Mouse (Mus musculus) layer of hippocampus, adult 9-11 months (tissue): Measurements from ENCODE around the gene Tshz2.
"Not testable (repeated sequence)": the region's sequence is repeated elsewhere in the genome, so short reads cannot be mapped to it uniquely, and the experiment has no call there.

ENCODE experiments used
- DNase-seq: peaks from one replicate; pipeline ENCODE4 v3.0.0; 2022

Tshz2 gene

GRCm38 (mm10) chr2:169632338-169633151, at the start of gene Tshz2:
TSS of gene Tshz2 (plus strand) at chr2:169633013.
- DNase-seq, result peak; percentile 13

- DNase-seq, result no peak
These were observed 49.3 kb upstream of the Tshz2 start for GRCm38 (mm10) chr2:169583476-169583875.

GRCm38 (mm10) chr2:169584745-169585456, 47.9 kb upstream of the Tshz2 start:
- DNase-seq, result no peak

GRCm38 (mm10) chr2:169585631-169586285, 47.1 kb upstream of the Tshz2 start:
- DNase-seq, result no peak

- no peak for DNase-seq
These were observed 46.1 kb upstream of the Tshz2 start for GRCm38 (mm10) chr2:169586688-169587087.

GRCm38 (mm10) chr2:169587645-169588044, 45.2 kb upstream of the Tshz2 start, which contains the start of gene Gm11011:
TSS of gene Gm11011 (minus strand) at chr2:169587745.
- not testable (repeated sequence) for DNase-seq

- no peak for DNase-seq
These were observed 43.1 kb upstream of the Tshz2 start for GRCm38 (mm10) chr2:169589697-169590096.

- DNase-seq, result no peak
These were observed 42.4 kb upstream of the Tshz2 start for GRCm38 (mm10) chr2:169590412-169590811.

- no peak for DNase-seq
These were observed 39.1 kb upstream of the Tshz2 start for GRCm38 (mm10) chr2:169593742-169594141.

GRCm38 (mm10) chr2:169597357-169597756, 35.5 kb upstream of the Tshz2 start:
- DNase-seq, result no peak

GRCm38 (mm10) chr2:169597971-169598370, 34.8 kb upstream of the Tshz2 start:
- DNase-seq, result no peak

GRCm38 (mm10) chr2:169599591-169599990, 33.2 kb upstream of the Tshz2 start:
- DNase-seq, result peak; percentile 14

GRCm38 (mm10) chr2:169600163-169600562, 32.6 kb upstream of the Tshz2 start:
- peak; percentile 84 for DNase-seq

GRCm38 (mm10) chr2:169606901-169607678, 25.7 kb upstream of the Tshz2 start:
- no peak for DNase-seq

- no peak for DNase-seq
These were observed 25.0 kb upstream of the Tshz2 start for GRCm38 (mm10) chr2:169607787-169608186.

- DNase-seq, result no peak
These were observed 22.9 kb upstream of the Tshz2 start for GRCm38 (mm10) chr2:169609956-169610355.

- DNase-seq, result no peak
These were observed 21.9 kb upstream of the Tshz2 start for GRCm38 (mm10) chr2:169610882-169611281.

GRCm38 (mm10) chr2:169611557-169611956, 21.3 kb upstream of the Tshz2 start:
- no peak for DNase-seq

- DNase-seq, result no peak
These were observed 18.1 kb upstream of the Tshz2 start for GRCm38 (mm10) chr2:169614683-169615082.

- no peak for DNase-seq
These were observed 16.8 kb upstream of the Tshz2 start for GRCm38 (mm10) chr2:169615998-169616397.

- DNase-seq, result no peak
These were observed 11.6 kb upstream of the Tshz2 start for GRCm38 (mm10) chr2:169621201-169621710.

GRCm38 (mm10) chr2:169630070-169630469, 2.7 kb upstream of the Tshz2 start:
- DNase-seq, result no peak
